Mouse (Mus musculus): ENCODE data around the gene Gm49366. TPM values are rescaled to one million over a fixed set of nuclear protein-coding genes. Genes with fewer than 3 reads are reported as not detected.

Gene Gm49366
- not detected for polyA plus RNA-seq (2017; shearing (Covaris generic))

DNA sequence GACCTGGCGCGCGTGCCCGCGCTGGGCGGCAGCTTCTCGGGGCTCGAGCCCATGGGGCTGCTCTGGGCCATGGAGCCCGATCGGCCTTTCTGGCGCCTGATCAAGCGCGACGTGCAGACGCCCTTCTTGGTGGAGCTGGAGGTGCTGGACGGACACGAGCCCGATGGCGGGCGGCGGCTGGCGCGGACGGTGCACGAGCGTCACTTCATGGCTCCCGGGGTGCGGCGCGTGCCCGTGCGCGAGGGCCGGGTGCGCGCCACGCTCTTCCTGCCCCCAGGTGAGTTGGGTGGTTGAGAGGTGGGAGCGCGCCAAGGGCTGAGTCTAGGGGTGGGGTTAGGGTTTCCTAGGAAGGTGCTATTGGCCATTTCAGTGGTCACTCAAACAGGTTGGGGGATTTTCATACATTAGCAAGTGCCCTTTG lies at the start of gene Gm49366:
Gene Gm49366 (plus strand): TSS at position 245 of the 421 bp plus-strand sequence.

DNA sequence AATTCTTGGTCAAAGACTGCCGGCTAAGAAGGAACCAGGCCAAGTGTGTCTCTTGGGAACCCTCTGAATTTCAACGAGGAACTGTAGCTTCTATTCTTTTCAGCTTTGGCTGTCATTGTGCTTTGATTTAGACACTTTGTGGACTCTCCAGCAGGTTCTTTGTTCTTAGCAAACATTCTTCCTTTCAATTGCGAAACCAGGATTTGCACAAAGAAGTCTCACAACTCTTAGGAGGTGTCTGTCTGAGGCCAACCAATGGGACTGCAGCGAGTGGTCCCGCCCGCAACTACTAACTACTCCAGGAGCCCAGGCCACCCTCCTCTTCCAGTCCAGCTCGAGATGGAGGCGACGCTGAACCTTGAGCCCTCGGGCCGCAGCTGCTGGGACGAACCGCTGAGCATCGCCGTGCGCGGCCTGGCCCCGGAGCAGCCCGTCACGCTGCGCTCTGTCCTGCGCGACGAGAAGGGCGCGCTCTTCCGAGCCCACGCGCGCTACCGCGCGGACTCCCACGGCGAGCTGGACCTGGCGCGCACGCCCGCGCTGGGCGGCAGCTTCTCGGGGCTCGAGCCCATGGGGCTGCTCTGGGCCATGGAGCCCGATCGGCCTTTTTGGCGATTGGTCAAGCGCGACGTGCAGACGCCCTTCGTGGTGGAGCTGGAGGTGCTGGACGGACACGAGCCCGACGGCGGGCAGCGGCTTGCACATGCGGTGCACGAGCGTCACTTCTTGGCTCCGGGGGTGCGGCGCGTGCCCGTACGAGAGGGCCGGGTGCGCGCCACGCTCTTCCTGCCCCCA lies 29.4 kb upstream of the Gm49366 start, which contains the start of gene Acot1:
Gene Acot1 (plus strand): TSS at position 320 of the 795 bp plus-strand sequence.

DNA sequence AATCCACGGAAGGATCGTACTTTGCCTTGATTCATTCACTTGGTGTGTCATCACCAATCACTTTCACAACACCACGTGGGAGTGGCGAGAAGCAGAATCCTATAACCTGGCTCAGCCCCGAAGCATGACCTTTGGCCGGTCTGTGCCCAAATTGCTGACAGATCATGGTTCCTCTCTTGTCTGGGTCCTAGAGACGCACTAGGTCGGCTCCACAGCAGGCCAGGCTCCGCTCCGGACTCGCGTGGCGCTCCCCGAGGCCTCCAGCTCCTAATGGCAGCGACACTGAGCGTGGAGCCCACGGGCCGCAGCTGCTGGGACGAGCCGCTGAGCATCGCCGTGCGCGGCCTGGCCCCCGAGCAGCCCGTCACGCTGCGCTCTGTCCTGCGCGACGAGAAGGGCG lies 494 bp upstream of the Gm49366 start, which contains the start of gene Acot4:
Gene Acot4 (plus strand): TSS at position 139 of the 400 bp plus-strand sequence.

DNA sequence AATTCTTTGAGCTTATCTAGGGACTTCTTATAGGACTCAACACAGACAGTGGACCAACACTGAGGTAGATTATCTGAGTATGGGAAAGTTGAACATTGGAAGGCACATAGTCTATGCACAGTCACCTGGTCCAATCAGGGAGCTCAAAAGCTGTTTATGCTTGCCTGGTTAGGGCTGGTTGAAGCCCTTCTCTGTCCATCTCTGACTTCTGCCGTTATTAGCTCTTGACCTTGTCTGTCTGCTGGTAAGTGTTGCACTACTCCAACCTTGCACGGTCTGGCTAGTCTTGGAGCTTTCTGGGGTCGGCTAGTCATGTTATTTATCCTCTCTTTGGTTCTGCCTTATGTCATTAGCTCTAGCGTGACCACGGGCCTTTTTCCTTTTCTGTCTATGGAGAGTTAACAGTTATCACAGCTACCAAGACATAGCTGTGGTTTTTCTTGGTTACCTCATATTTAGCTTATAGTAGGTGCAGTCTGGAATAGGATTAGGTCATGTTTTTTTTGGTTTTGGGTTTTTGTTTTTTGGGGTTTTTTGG lies 13.3 kb downstream of the Gm49366 start, which contains the start of gene Acot3:
Gene Acot3 (plus strand): TSS at position 208 of the 538 bp plus-strand sequence.

DNA sequence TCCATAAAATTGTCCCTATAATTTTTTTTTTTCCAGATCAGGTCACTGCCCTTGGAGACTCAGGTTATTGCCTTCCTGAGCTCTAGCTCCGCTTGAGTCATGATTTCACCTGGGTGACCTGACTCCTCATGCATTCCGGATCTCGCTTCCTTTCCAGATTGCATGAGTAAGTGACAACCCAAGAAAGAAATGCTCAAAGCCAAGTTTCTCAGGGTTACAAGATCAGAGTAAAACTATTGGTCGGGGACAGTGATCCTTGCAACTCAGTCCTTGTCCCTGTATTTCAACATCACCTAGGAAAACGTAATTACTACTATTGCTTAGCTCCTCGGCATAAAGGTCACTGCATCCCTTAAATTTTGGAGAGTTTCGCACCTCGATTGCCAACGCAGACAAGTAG lies 30.3 kb downstream of the Gm49366 start, which contains the start of gene Acot5:
Gene Acot5 (plus strand): TSS at position 340 of the 400 bp plus-strand sequence.

DNA sequence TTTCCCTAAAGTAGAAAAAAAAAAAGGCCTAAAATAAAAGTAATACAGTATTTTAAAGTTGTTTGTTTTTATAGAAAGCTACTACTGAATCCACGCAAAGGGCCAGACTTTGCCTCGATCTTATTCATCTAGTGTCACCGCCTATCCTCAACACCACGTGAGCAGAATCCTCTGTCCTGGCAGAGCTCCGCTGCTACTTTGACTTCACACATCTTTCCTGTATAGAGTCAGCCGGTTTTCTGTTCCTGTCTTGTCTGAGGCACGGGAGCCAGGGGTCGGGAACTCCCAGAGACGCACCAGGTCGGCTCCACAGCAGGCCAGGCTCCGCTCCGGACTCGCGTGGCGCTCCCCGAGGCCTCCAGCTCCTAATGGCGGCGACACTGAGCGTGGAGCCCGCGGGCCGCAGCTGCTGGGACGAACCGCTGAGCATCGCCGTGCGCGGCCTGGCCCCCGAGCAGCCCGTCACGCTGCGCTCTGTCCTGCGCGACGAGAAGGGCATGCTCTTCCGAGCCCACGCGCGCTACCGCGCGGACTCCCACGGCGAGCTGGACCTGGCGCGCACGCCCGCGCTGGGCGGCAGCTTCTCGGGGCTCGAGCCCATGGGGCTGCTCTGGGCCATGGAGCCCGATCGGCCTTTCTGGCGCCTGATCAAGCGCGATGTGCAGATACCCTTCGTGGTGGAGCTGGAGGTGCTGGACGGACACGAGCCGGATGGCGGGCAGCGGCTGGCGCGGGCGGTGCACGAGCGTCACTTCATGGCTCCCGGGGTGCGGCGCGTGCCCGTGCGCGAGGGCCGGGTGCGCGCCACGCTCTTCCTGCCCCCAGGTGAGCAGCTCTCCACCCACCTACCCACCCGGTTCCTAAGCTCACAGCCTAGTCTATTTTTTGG lies 62.1 kb downstream of the Gm49366 start, which contains the start of gene Acot6:
Gene Acot6 (plus strand): TSS at position 51 of the 889 bp plus-strand sequence.

Other genes with a start within 250 kb of the Gm49366 start
- gene Numb, start 117.0 kb upstream of the Gm49366 start, polyA plus RNA-seq (2017; shearing (Covaris generic)) = 45.8 TPM
- gene Riox1, start 88.3 kb upstream of the Gm49366 start, polyA plus RNA-seq (2017; shearing (Covaris generic)) = 24.7 TPM
- gene Heatr4, start 54.1 kb upstream of the Gm49366 start, polyA plus RNA-seq (2017; shearing (Covaris generic)) = not detected
- 14.7 TPM for gene Acot2, start 51.1 kb upstream of the Gm49366 start, polyA plus RNA-seq (2017; shearing (Covaris generic))
- gene Acot1, start 29.4 kb upstream of the Gm49366 start, polyA plus RNA-seq (2017; shearing (Covaris generic)) = not detected
- gene Acot4, start 556 bp upstream of the Gm49366 start, polyA plus RNA-seq (2017; shearing (Covaris generic)) = 0.16 TPM
- gene Acot3, start 13.2 kb downstream of the Gm49366 start, polyA plus RNA-seq (2017; shearing (Covaris generic)) = 0.12 TPM
- not detected for gene Acot5, start 30.4 kb downstream of the Gm49366 start, polyA plus RNA-seq (2017; shearing (Covaris generic))
- 2.3 TPM for gene Acot6, start 61.7 kb downstream of the Gm49366 start, polyA plus RNA-seq (2017; shearing (Covaris generic))
- gene Dnal1, start 75.4 kb downstream of the Gm49366 start, polyA plus RNA-seq (2017; shearing (Covaris generic)) = 0.80 TPM
- 0.16 TPM for gene Pnma1, start 109.6 kb downstream of the Gm49366 start, polyA plus RNA-seq (2017; shearing (Covaris generic))
- 189 TPM for gene Elmsan1, start 179.9 kb downstream of the Gm49366 start, polyA plus RNA-seq (2017; shearing (Covaris generic))
- gene Ptgr2, start 246.3 kb downstream of the Gm49366 start, polyA plus RNA-seq (2017; shearing (Covaris generic)) = 21.2 TPM